Mouse (Mus musculus): ENCODE measurements around the gene Cers2. TPM values are rescaled to one million over a fixed set of nuclear protein-coding genes. Genes with fewer than 3 reads are reported as not detected.
"Not testable (repeated sequence)": the region's sequence is repeated elsewhere in the genome, so short reads cannot be mapped to it uniquely, and the experiment has no call there.

The Cers2 gene
- polyA plus RNA-seq, 1 experiment from 2014 or later, result 97.4 TPM

- H3K4me1 ChIP-seq (ENCODE audit: control insufficient read depth, insufficient read depth, low read depth, low read length), result peaks cover 20% of the 10 kb centered on the region
- H3K4me3 ChIP-seq (ENCODE audit: low read length), result no peak overlapping the region
- no peaks in the 10 kb centered on the region for H3K9me3 ChIP-seq (ENCODE audit: control insufficient read depth, low read length)
- no peaks in the 10 kb centered on the region for H3K27me3 ChIP-seq (replicated peaks; ENCODE audit: control insufficient read depth, insufficient read depth, low read length)
- peaks cover 33% of the 10 kb centered on the region for H3K36me3 ChIP-seq (ENCODE audit: control insufficient read depth, insufficient read depth, low read length)
- 72% methylated on average over 12 of the region's 12 CpGs for WGBS
- no peak overlapping the region for H3K9ac ChIP-seq (ENCODE audit: low read depth, low read length)
- H3K27ac ChIP-seq (ENCODE audit: low read depth, low read length), result no peak overlapping the region
- no peak overlapping the region for H3K4me2 ChIP-seq (ENCODE audit: low read length)
- no peak for ATAC-seq
These were observed 5.4 kb downstream of the Cers2 start for GRCm38 (mm10) chr3:95319701-95320625.

- ATAC-seq, result no peak
- 91% methylated on average over 3 of the region's 3 CpGs for WGBS
- peaks cover 3% of the 10 kb centered on the region; the same call in 1 of the 2 replicates for H3K4me1 ChIP-seq (ENCODE audit: control insufficient read depth, insufficient read depth, low read depth, low read length)
- H3K4me2 ChIP-seq (ENCODE audit: low read length), result no peak overlapping the region
- H3K9ac ChIP-seq (ENCODE audit: low read depth, low read length), result no peak overlapping the region
- no peaks in the 10 kb centered on the region for H3K27me3 ChIP-seq (replicated peaks; ENCODE audit: control insufficient read depth, insufficient read depth, low read length)
- no peak overlapping the region for H3K27ac ChIP-seq (ENCODE audit: low read depth, low read length)
- no peak overlapping the region for H3K4me3 ChIP-seq (ENCODE audit: low read length)
- no peaks in the 10 kb centered on the region for H3K9me3 ChIP-seq (ENCODE audit: control insufficient read depth, low read length)
- peaks cover 57% of the 10 kb centered on the region for H3K36me3 ChIP-seq (ENCODE audit: control insufficient read depth, insufficient read depth, low read length)
These were observed 8.8 kb downstream of the Cers2 start for GRCm38 (mm10) chr3:95323429-95323828.

GRCm38 (mm10) chr3:95324454-95325144, 10.0 kb downstream of the Cers2 start:
- 92% methylated on average over 6 of the region's 6 CpGs for WGBS
- H3K9ac ChIP-seq (ENCODE audit: low read depth, low read length), result no peak overlapping the region
- no peaks in the 10 kb centered on the region for H3K27me3 ChIP-seq (replicated peaks; ENCODE audit: control insufficient read depth, insufficient read depth, low read length)
- H3K4me3 ChIP-seq (ENCODE audit: low read length), result no peak overlapping the region
- no peak overlapping the region for H3K27ac ChIP-seq (ENCODE audit: low read depth, low read length)
- H3K36me3 ChIP-seq (ENCODE audit: control insufficient read depth, insufficient read depth, low read length), result peaks cover 58% of the 10 kb centered on the region
- no peaks in the 10 kb centered on the region for H3K9me3 ChIP-seq (ENCODE audit: control insufficient read depth, low read length)
- no peak overlapping the region for H3K4me2 ChIP-seq (ENCODE audit: low read length)
- ATAC-seq, result no peak
- no peaks in the 10 kb centered on the region for H3K4me1 ChIP-seq (ENCODE audit: control insufficient read depth, insufficient read depth, low read depth, low read length)

- peaks cover 55% of the 10 kb centered on the region for H3K36me3 ChIP-seq (ENCODE audit: control insufficient read depth, insufficient read depth, low read length)
- no peak for ATAC-seq
- H3K4me3 ChIP-seq (ENCODE audit: low read length), result no peak overlapping the region
- H3K27ac ChIP-seq (ENCODE audit: low read depth, low read length), result no peak overlapping the region
- no peaks in the 10 kb centered on the region for H3K27me3 ChIP-seq (replicated peaks; ENCODE audit: control insufficient read depth, insufficient read depth, low read length)
- H3K4me2 ChIP-seq (ENCODE audit: low read length), result no peak overlapping the region
- no peaks in the 10 kb centered on the region for H3K9me3 ChIP-seq (ENCODE audit: control insufficient read depth, low read length)
- WGBS, result 98% methylated on average over 1 of the region's 1 CpGs
- no peaks in the 10 kb centered on the region for H3K4me1 ChIP-seq (ENCODE audit: control insufficient read depth, insufficient read depth, low read depth, low read length)
- H3K9ac ChIP-seq (ENCODE audit: low read depth, low read length), result no peak overlapping the region
These were observed 14.3 kb downstream of the Cers2 start for GRCm38 (mm10) chr3:95328803-95329404.

- H3K27me3 ChIP-seq (replicated peaks; ENCODE audit: control insufficient read depth, insufficient read depth, low read length), result no peaks in the 10 kb centered on the region
- H3K4me3 ChIP-seq (ENCODE audit: low read length), result no peak overlapping the region
- no peak for ATAC-seq
- no peaks in the 10 kb centered on the region for H3K9me3 ChIP-seq (ENCODE audit: control insufficient read depth, low read length)
- H3K9ac ChIP-seq (ENCODE audit: low read depth, low read length), result no peak overlapping the region
- 88% methylated on average over 1 of the region's 1 CpGs for WGBS
- peaks cover 51% of the 10 kb centered on the region for H3K36me3 ChIP-seq (ENCODE audit: control insufficient read depth, insufficient read depth, low read length)
- H3K27ac ChIP-seq (ENCODE audit: low read depth, low read length), result no peak overlapping the region
- H3K4me2 ChIP-seq (ENCODE audit: low read length), result no peak overlapping the region
- H3K4me1 ChIP-seq (ENCODE audit: control insufficient read depth, insufficient read depth, low read depth, low read length), result no peaks in the 10 kb centered on the region
These were observed 16.9 kb downstream of the Cers2 start for GRCm38 (mm10) chr3:95331528-95331927.

GRCm38 (mm10) chr3:95337345-95337744, 22.8 kb downstream of the Cers2 start:
- Histone ChIP-seq H3K4me3 (ENCODE audit: low read length) (no peak overlapping the region), H3K4me1 (ENCODE audit: control insufficient read depth, insufficient read depth, low read depth, low read length) (no peaks in the 10 kb centered on the region), H3K27ac (ENCODE audit: low read depth, low read length) (no peak overlapping the region), H3K27me3 (replicated peaks; ENCODE audit: control insufficient read depth, insufficient read depth, low read length) (no peaks in the 10 kb centered on the region), H3K4me2 (ENCODE audit: low read length) (no peak overlapping the region), H3K9ac (ENCODE audit: low read depth, low read length) (no peak overlapping the region), H3K36me3 (ENCODE audit: control insufficient read depth, insufficient read depth, low read length) (peaks cover 74% of the 10 kb centered on the region), H3K9me3 (ENCODE audit: control insufficient read depth, low read length) (no peaks in the 10 kb centered on the region)
- ATAC-seq, result no peak
- WGBS, result 95% methylated on average over 4 of the region's 4 CpGs

- ATAC-seq, result no peak
- WGBS, result 94% methylated on average over 4 of the region's 4 CpGs
- Histone ChIP-seq H3K36me3 (ENCODE audit: control insufficient read depth, insufficient read depth, low read length) (peaks cover 73% of the 10 kb centered on the region), H3K27ac (ENCODE audit: low read depth, low read length) (no peak overlapping the region), H3K4me1 (ENCODE audit: control insufficient read depth, insufficient read depth, low read depth, low read length) (no peaks in the 10 kb centered on the region), H3K4me3 (ENCODE audit: low read length) (no peak overlapping the region), H3K9ac (ENCODE audit: low read depth, low read length) (no peak overlapping the region), H3K4me2 (ENCODE audit: low read length) (no peak overlapping the region), H3K27me3 (replicated peaks; ENCODE audit: control insufficient read depth, insufficient read depth, low read length) (no peaks in the 10 kb centered on the region), H3K9me3 (ENCODE audit: control insufficient read depth, low read length) (no peaks in the 10 kb centered on the region)
These were observed 23.7 kb downstream of the Cers2 start for GRCm38 (mm10) chr3:95338251-95338650.

- not testable (repeated sequence) for ATAC-seq; H3K4me1 ChIP-seq (ENCODE audit: control insufficient read depth, insufficient read depth, low read depth, low read length); H3K27ac ChIP-seq (ENCODE audit: low read depth, low read length); H3K9me3 ChIP-seq (ENCODE audit: control insufficient read depth, low read length); H3K4me2 ChIP-seq (ENCODE audit: low read length); H3K9ac ChIP-seq (ENCODE audit: low read depth, low read length); H3K27me3 ChIP-seq (replicated peaks; ENCODE audit: control insufficient read depth, insufficient read depth, low read length); H3K4me3 ChIP-seq (ENCODE audit: low read length)
- 95% methylated on average over 9 of the region's 9 CpGs for WGBS
- H3K36me3 ChIP-seq (ENCODE audit: control insufficient read depth, insufficient read depth, low read length), result peaks cover 63% of the 10 kb centered on the region
These were observed 28.9 kb downstream of the Cers2 start for GRCm38 (mm10) chr3:95343356-95344000.

Data from hindbrain, embryonic 16.5 days (tissue).